Mouse (Mus musculus) WW6 (cell line): ENCODE measurements around the gene Slc22a21.
"Not testable (repeated sequence)": the region's sequence is repeated elsewhere in the genome, so short reads cannot be mapped to it uniquely, and the experiment has no call there.

Experiments used
- DNase-seq: peaks from one replicate; pipeline ENCODE4 v3.0.0-alpha.2; 2013; ENCODE audit warnings: low read depth, low spot score

Gene Slc22a21

DNA sequence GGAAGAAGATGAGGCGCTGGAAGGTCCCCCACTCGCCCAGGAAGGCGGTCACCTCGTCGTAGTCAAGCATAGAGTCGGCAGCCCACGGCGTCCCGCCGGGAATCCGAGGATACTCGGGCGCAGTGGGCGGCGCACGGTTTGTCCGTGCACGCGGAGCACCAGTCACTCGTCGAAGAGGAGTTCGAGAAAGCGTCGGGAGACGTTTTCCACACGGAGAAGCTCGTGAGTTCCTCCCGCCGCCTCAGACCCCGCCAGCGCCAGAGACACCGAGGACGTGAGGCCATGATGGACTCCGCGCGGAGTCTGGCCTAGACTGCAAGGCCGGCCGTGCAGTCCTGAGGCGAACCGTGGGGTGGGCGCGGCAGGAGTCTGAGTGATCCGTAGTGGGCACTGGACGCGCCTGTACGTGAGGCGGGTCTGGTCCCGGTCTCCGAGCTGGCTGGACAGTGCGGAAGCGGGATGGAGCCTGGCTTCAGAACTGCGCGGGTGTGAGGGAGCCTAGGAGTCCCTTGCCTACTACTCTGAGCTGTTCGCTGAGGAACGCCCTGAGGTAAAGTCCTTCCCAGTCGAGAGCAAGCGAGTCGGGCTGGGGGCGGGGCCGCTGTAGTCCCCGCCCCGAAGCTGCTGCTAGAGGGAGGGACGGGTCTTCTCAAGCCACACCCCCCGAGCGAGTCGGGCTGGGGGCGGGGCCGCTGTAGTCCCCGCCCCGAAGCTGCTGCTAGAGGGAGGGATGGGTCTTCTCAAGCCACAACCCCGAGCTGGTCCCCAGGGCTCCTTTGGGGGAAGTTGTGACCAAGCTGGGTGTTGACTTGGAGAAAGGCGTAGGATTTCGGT lies at the start of gene Slc22a21:
Slc22a21 (minus strand) TSS at position 545 of the 834 bp plus-strand sequence.
- peak; percentile 91 for DNase-seq

DNA sequence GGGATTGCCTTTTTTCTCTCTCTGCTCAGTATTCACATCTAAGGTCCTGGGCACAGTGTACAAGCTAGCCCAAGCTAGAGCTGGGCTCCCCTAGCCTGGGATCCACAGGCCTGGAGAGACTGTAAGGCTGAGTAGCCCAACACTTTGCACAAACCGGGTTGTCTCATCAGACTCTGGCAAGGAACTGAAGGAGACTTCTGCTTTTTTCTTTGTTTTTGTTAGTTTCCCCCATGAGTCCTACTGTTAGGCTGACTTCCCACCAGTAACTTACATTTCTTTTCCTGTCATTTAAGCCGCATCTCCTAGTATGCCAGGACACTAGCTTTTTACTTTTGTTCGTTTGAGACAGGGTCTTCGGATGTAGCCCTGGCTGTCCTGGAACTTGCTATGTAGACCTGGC lies 48.9 kb upstream of the Slc22a21 start:
- DNase-seq: no peak

DNA sequence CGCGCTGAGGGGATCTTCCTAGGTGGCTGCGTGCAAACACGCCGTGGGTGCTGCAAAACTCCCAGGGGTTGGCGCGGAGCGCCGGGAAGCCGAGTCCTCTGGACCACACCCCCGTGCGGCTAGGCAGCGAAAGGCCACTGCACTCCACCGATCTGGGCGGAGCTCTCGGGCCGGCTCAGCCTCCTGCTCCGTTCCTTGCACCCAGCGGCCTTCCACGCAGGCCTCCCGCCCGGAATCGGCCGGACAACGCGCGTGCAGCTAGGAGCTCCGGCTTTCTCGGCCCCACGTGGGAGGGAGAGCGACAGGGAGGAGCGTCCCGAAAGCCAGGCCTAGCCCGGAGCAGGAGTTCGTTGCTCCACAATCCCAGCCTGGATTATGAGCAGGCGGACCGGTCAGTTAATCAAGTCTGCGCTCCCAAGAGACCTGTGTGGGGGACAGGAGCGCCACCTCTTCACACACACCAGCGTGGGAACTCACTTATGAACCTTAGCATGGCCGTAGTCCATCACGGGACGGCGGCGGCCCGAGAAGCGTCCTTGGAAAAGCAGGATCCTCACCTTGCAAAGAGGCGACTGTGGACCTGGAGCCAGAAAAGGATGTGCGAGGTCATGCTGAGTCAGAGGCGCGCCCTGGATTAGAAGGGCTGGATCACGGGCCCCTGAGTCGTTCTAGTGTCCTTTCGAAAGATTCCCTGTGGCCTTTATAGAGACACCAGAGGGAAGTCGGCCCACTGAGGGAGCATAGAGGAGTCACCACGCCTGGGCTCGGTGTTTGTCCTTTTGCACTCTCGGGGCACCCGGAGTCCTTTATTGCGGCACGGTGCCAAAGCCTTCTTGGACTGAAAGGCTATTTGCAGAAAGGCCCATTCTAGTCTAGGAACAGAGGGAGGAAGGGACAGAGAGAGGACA lies 48.2 kb upstream of the Slc22a21 start, which contains the start of gene Slc22a4:
Slc22a4 (minus strand) TSS at position 47 of the 908 bp plus-strand sequence.
- DNase-seq: peak; percentile 26

DNA sequence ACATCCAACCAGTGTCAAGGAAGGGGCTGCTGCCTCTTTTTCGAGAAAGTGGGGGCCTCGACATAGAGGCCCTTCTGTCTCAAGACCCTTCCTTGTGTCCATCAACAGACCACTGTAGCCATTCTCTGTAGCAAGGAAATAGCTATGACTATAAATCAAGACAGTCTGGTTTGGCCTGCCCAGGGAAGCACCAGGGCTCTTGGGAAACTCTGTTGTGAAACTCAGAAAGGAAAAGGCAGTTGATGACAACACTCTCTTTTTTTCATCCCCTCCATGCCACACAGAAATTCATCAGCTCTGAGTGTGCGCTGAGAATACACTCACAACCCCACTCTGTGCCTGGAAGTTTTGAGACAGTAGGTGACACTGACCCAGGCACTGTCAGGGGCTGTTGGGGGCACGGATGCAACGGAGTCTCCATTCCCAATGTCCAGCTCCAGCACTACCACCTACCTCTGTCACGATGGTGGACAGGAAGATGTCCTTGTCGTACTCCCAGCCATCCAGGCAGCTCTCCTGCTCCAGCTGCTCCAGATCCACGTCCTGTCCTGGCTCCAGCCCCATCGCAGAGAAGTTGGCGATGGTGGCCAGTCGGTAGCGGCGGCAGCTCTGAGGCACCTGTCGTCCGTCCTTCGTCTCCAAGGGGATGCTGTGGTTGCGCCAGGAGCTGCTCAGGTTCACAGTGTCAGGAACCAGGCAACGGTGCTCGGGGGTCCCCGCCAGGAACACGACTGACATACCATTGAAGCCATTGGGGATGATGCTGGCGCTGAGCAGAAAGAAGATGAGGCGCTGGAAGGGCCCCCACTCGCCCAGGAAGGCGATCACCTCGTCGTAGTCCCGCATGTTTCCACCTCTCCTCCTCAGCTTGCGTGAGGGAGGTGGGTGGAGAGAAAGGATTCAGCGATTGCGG lies 47.3 kb upstream of the Slc22a21 start:
- DNase-seq: peak; percentile 24

DNA sequence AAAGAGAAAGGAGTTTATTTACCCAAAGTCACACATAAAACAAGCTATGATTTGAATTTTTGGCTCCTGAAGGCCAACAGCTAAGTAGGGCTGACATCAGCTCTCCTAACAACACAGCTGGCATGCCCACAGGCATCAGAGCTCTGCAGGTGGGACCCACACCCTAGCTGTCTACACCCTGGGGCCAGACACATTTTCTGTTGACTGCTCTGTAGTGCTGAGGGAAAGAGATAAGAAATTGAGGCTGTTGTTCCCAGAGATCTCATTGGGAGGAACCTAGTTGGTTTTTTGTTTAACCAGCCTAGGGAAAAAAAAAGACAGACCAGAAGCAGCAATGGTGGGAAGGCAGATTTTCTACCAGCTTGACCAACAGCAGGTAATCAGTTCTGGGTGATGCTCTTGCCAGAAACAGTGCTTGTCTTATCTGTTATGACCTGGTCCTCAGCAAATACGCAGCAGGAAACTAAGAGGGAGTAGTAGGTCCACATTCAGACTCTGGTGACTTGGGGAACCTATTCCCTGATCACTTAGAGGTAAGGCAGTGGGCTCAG lies 46.4 kb upstream of the Slc22a21 start:
- DNase-seq: no peak

DNA sequence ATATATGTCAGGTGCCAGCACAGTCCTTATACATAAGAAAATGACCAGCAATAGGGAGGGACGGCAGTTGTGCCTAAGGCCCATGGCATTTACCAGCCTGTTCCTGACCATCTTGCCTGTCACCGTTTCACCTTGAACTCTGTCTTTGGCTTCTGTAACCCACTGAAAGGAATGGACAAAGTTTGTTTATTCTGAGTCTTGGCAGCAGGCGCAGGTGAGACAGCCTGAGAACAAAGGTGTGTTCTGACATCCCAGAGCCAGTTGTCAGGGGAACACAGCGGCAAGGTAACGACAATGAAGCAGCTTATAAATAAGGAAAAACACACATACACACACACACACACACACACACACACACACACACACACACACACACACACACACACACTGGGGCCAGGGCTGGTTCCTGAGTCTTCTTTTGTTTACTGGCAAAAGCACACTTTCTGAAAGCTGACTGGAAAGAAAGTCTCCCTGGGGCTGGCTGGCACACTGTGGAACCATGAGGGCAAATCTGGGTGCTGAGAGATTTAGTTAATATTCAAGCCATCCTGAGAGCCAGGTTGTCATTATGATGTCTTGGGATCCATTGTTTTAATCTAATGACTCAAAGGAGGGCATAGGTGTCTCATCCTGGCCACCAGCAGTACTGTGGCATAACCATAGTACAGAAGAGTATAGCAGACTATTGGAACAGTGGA lies 41.4 kb upstream of the Slc22a21 start:
- DNase-seq: no peak

DNA sequence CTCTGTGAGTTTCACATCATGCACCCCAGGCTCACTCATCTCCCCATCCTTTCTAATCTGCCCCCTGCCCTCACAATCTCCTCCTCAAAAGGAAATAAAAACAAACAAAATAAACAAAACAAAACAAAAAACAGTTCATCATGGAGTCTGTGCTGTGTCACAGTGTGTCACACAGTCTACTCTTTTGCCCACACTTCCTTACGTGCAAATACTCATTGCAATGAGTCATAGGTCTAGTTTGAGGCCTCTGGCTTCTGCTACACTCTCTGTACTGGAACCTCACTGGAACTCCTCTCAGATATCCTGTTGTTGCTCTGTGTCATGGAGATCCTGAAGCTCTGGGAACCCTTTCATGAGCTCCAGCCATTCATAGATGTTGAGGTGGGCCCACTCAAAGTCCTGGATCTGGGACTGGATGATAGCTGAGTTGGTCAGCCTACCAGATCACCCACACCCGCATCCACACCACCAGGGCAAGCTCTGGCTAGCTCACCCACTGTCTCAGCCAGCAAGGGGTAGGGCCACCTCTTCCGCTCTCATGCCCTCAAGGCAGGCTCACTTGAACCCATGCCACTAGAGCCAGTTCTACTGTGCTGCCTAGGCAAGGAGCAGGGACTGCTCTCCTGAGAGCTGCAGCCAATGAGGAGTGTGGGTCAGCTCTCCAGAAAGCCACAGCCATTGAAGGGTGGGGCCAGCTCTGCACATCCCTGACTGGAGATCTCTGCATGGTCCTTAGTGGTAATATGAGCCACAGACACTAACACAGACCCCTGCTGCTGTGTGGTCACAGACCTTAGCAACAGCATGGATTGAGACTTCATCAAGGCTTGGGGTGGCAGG lies 39.0 kb upstream of the Slc22a21 start:
- DNase-seq: no peak

DNA sequence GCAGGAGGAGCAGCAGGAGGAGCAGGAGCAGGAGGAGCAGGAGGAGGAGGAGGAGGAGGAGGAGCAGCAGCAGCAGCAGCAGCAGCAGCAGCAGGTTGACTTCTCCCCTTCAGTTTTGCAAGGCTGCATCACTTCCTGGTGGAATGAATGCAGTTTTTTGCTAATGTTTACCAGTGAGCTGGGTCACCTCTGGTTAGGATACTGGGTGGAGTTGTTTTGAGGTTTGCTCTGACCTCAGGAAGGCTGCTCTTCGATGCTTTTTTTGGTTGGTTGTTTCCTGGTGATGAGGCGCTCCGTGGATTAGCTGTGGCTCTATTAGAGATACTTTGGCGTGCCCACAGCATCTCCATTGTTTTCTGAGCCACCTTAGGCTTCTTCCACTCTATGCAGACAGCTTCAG lies 37.5 kb upstream of the Slc22a21 start:
- DNase-seq: no peak

DNA sequence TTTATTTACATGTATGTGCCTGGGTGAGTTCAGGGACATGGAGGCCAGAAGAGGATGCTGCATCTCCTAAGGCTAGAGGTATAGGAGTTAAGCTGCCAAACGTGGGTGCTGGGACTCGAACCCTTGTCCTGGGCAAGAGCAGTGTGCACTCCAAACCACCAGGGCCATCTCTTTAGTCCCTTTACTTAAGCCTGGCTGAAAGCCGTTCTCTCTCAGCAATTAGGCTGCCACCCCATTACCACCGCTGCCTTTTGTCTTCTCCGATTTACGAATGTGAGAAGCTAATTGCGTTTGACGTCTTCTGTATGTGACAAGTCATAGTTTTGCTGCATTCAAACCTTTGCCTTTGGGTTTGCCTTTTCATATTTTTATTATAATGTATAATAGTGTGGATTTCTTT lies 35.9 kb upstream of the Slc22a21 start:
- DNase-seq: no peak

DNA sequence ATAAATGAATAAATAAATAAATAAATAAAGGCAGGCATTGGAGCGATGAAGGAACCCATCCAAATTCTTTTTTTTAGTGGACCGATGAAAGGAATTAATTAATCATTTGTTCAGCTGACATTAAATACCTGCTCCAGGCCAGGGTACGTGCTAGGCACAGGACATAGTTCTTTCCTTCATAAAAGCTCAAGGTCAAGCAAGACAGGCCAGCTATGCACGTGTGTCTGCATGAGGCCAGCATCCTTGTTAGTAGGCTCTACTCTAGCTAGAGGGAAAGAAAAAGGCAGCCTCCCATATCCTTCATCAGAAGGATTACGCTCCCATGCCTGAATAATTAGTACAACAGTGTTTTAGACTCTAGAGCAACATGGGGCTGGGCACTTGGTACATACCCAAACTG lies 32.8 kb upstream of the Slc22a21 start:
- DNase-seq: no peak

DNA sequence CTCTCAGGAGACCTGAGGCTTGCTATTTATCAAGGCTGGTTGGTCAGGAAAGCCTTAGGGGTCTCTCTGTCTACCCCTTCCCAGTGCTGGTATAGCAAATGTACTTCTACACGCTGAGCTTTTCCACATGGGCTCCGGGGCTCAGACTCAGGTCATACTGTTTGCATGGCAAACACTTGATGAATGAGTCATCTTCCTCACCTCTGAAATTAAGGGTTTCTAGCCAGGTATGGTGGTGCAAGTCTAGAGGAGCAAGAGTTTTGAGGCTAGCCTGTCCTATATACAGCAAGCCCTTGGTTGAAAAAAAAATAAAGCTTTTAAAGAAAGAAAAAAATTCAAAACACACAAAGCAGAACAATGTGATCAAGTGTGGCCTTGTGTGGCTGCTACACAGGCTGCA lies 31.1 kb upstream of the Slc22a21 start:
- no peak for DNase-seq

DNA sequence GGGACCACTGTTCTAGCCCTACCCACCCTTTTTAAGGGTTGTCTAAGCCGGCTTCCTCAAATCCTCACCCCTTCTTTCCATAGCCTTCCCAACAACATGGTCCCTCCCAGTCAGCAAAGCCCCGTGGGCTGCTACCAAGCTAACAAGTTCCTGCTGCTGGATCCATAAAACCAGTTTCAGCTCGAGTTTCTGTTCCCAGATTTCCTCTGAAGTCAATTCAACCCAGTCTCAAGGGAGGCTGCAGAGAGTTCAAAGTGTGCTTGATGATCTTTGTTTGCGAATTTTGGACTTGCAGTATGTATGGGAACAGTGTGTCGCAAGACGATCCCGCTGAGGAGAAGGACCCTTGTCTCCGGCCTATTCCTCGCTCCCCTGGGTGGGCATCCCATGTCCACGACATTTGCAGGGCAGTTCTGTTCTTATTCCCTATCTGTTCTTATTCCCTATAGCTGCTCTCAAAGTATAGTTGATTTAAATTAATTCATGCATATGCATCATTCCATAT lies 28.3 kb upstream of the Slc22a21 start:
- DNase-seq: no peak

DNA sequence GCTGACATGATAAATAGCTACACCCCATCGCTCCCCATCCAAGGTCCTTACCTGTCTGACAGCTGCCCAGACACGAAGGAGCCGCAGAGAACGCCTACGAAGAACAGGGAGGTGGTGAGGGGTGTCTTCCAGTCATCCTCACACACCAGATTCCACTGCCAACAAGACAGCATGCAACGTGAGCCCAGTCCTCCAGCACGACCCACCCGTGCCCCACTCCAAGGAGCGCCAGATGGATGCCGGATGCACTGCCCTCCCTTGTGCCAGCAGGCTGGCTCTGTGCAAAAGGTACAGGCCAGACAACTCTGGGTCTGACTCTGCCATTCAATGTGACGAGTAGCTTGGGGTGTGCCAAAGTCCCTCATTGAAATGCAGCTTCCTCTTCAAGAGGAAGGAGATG lies 27.6 kb upstream of the Slc22a21 start:
- no peak for DNase-seq

DNA sequence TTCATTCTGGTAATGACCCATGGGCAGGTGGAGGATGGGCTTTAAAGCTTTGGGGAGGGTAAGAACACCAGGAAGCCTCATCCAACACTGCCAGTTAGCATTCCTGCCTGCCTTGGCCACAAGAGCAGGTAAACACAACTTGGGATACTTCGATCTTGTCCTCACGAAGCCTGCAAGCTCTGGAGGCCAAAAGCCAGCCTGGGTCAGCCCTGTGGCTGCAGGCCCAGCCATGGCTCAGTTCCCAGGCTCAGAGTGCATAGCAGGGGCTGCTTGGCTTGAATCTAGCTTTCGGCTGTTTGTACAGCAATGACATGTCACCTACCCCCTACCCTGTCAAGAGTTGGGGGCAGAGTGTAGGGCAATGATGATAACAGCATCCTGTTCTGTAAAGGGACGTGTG lies 26.8 kb upstream of the Slc22a21 start:
- no peak for DNase-seq

DNA sequence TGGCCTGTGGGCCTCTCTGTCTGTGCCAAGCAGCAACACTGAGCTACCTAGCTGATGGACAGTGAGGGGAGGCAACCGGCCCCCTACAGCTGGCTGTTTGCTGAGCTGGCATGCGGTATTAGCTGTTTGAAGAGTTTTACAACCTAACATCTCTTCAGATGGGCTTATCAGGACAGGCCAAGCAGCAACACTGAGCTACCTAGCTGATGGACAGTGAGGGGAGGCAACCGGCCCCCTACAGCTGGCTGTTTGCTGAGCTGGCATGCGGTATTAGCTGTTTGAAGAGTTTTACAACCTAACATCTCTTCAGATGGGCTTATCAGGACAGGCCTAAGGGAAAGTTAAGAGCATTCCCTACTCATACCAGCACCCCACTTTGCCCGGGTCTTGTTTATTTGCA lies 26.2 kb upstream of the Slc22a21 start:
- not testable (repeated sequence) for DNase-seq

DNA sequence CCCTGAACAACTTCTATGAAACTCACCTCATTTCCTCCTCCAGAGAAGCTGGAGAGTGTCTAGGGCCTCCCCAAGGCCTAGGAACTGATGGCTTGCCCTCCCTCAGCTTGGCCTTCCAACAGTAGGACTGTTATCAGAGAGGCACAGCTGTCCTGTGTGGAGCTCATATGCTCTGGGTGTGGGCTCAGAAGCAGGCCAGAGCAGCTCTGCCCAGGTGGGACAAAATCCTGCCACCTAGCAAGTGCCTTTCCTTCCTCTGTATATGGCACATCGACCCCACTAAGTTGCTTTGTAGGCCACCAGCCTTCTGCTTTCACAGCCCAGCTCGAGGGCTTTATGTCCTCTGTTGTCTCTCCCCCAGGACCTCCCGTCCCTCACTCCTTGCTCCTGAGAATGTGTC lies 24.6 kb upstream of the Slc22a21 start:
- no peak for DNase-seq

DNA sequence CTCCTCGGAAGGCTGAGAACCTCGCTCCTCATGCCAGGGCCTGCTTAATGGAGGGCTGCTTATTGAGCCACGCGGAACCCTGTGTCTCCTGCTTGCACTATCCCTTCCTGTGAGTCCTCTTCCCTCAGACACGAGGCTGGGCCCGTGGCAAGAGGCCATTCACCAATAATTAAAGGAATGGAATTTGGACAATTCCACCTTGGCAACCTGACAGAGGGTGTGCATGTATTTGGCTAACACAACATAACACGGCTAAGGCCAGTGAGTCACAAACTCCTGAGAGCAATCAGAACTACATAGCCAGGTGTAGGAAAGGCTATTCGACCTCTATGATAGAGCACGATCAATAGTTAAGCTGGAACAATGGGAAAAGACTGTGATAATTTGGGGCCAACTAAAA lies 24.1 kb upstream of the Slc22a21 start:
- no peak for DNase-seq

DNA sequence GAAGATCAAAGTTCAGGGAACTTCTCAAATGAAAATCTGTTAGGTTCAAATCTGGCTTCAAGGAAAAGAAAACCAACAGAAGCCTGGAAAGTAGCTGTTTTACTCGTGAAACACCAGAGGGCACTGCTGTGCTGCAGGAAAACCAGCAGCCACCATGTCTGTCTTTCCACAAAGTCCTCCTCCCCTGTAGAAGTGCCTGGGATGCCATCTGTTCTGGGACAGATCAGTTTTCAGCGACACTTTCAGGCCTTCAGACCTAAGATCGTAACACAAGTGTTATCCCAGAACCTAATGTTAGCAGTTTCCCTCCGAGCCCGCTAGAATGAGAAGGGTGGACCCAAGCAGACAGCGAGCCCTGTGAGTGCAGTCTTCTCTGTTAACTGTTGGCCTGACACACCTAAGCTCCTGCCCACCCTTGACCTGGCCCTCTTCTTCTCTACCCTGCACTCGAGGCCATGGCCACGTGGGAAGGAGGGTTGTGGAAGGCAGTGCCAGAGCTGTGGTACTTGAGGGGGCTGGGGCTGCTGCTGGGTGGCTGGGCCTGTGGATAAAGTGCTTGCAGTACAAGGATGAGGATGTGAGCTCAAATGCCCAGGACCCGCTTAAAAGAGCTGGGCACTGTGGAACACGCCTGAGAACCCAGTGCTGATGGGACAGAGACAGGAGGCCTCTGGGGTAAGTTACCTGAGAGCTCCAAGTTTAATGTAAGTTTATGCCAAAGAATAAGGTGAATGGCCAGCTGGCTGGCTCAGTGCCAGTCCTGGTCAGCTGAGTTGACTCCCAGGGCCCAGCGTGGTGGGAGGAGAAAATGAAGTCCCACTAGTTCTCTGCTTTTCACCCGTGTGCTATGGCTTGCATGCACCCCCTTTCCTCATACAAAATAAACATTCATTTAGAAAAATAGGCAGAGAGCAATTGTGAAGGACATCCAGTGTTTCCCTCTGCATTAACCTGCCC lies 22.9 kb upstream of the Slc22a21 start:
- DNase-seq: peak; percentile 29
